Mouse (Mus musculus) brain, adult 2 months (tissue): ENCODE results near the gene Tas2r108.

Experiments used
- DNase-seq: peaks from one replicate; pipeline ENCODE4 v3.0.0; 2011; ENCODE audit warnings: low read depth, low spot score

The Tas2r108 gene

GRCm38 (mm10) chr6:40493229-40493628 lies at the start of gene Tas2r108:
Tas2r108 (plus strand) TSS chr6:40493529.
- DNase-seq = no peak

GRCm38 (mm10) chr6:40448626-40449025 lies 44.7 kb upstream of the Tas2r108 start:
- no peak for DNase-seq

GRCm38 (mm10) chr6:40454436-40455041 lies 38.8 kb upstream of the Tas2r108 start:
- DNase-seq = no peak

- no peak for DNase-seq
Measured at GRCm38 (mm10) chr6:40465710-40466109, 27.6 kb upstream of the Tas2r108 start.

GRCm38 (mm10) chr6:40470916-40471719 lies 22.2 kb upstream of the Tas2r108 start, which contains the start of gene Ssbp1:
Ssbp1 (plus strand) TSS chr6:40471352.
- peak; percentile 98 for DNase-seq

GRCm38 (mm10) chr6:40471720-40472010 lies 21.7 kb upstream of the Tas2r108 start:
- DNase-seq = no peak

- no peak for DNase-seq
Measured at GRCm38 (mm10) chr6:40476132-40476531, 17.2 kb upstream of the Tas2r108 start.

- peak; percentile 40 for DNase-seq
Measured at GRCm38 (mm10) chr6:40479705-40480104, 13.6 kb upstream of the Tas2r108 start.

GRCm38 (mm10) chr6:40482318-40482717 lies 11.0 kb upstream of the Tas2r108 start:
- peak; percentile 73 for DNase-seq

GRCm38 (mm10) chr6:40490933-40491332 lies 2.4 kb upstream of the Tas2r108 start, which contains the start of gene Tas2r137:
Tas2r137 (plus strand) TSS chr6:40491233.
- DNase-seq = no peak

GRCm38 (mm10) chr6:40519408-40519807 lies 26.1 kb downstream of the Tas2r108 start, which contains the start of gene Prss37:
Prss37 (minus strand) TSS chr6:40519508.
- no peak for DNase-seq
